8 mouse cellular contexts compared by ENCODE assay signal in the genomic region with DNA sequence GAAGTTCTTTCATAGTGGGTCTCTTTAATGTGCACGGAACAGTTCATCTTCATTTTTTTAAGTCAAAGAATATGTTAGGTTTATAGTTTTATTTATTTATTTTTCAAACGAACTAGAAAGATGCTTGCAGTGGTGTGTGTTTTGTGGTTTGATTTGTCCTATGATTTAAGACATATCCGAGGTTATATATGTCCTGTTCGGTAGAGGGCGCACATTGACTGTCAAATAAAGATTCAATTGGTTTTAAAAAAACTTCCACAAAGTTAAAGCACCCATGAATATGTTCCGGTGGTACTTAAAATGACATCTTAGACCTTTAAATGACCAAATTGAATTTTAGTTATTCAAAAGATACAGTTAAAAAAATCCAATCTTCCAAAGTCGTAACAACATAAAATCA. TPM values are rescaled to one million over a fixed set of nuclear protein-coding genes. Genes with fewer than 3 reads are reported as not detected.
A peak's percentile ranks its signal among the peaks of the same experiment; 100 is the strongest.
DNase-seq lines count a peak whose midpoint lies in the region; ATAC-seq lines count a peak whose summit lies in the region.

No protein-coding gene starts in this region.

- H3K9ac ChIP-seq in embryonic facial prominence, embryonic 14.5 days (ENCODE audit: low read depth, low read length): no peak overlapping the region
- H3K9ac ChIP-seq in liver, embryonic 11.5 days (ENCODE audit: low read depth, low read length): no peak overlapping the region

- no peak overlapping the region for H3K27ac ChIP-seq in embryonic facial prominence, embryonic 14.5 days (replicated peaks; ENCODE audit: low read depth, low read length)
- no peak overlapping the region for H3K27ac ChIP-seq in liver, embryonic 11.5 days (ENCODE audit: low read depth, low read length)

- H3K9me3 ChIP-seq in embryonic facial prominence, embryonic 14.5 days (ENCODE audit: control insufficient read depth, low read length): no peaks in the 10 kb centered on the region
- H3K9me3 ChIP-seq in liver, embryonic 11.5 days (ENCODE audit: control insufficient read depth, low read length): no peaks in the 10 kb centered on the region

- H3K4me1 ChIP-seq in embryonic facial prominence, embryonic 14.5 days (ENCODE audit: control insufficient read depth, insufficient read depth, low read length): no peaks in the 10 kb centered on the region
- H3K4me1 ChIP-seq in liver, embryonic 11.5 days (replicated peaks; ENCODE audit: control insufficient read depth, insufficient read depth, low read length): no peaks in the 10 kb centered on the region; the same call in 1 of the 2 replicates

- WGBS in embryonic facial prominence, embryonic 14.5 days: 9% methylated on average over 7 of the region's 7 CpGs
- 12% methylated on average over 7 of the region's 7 CpGs for WGBS in liver, embryonic 11.5 days

- no peaks in the 10 kb centered on the region for H3K36me3 ChIP-seq in embryonic facial prominence, embryonic 14.5 days (ENCODE audit: control insufficient read depth, insufficient read depth, low read length)
- no peaks in the 10 kb centered on the region for H3K36me3 ChIP-seq in liver, embryonic 11.5 days (ENCODE audit: control insufficient read depth, insufficient read depth, low read length)

- H3K27me3 ChIP-seq in embryonic facial prominence, embryonic 14.5 days (replicated peaks; ENCODE audit: control insufficient read depth, insufficient read depth, low read length): peaks cover 19% of the 10 kb centered on the region
- peaks cover 13% of the 10 kb centered on the region for H3K27me3 ChIP-seq in liver, embryonic 11.5 days (replicated peaks; ENCODE audit: control insufficient read depth, insufficient read depth, low read length)

- peak; percentile 19 for DNase-seq in left cerebral cortex, adult 11 months (ENCODE audit: low spot score)
- no peak for DNase-seq in left cerebral cortex, postnatal 36 days (ENCODE audit: low spot score in 2 of 2)
- peak; percentile 59 for DNase-seq in R1 (ENCODE audit: low read depth, low spot score)
- DNase-seq in embryonic facial prominence, embryonic 14.5 days (ENCODE audit: low spot score): peak; percentile 86
- peak; percentile 44 for DNase-seq in hindlimb bud, embryonic 11.5 days (ENCODE audit: extremely low spot score, low read depth, low spot score)
- DNase-seq in liver, embryonic 11.5 days (ENCODE audit: low spot score): no peak
- peak; percentile 49 for DNase-seq in right cerebral cortex, postnatal 4 days

- H3K4me3 ChIP-seq in embryonic facial prominence, embryonic 14.5 days (ENCODE audit: low read depth, low read length): peak overlapping the region; percentile 36
- H3K4me3 ChIP-seq in liver, embryonic 11.5 days (ENCODE audit: low read depth, low read length): no peak overlapping the region

- peak overlapping the region; percentile 75 for H3K4me2 ChIP-seq in embryonic facial prominence, embryonic 14.5 days (ENCODE audit: low read depth, low read length)
- peak overlapping the region; percentile 60; the same call in 1 of the 2 replicates for H3K4me2 ChIP-seq in liver, embryonic 11.5 days

- intact Hi-C loops in left cerebral cortex, postnatal 36 days (cut with DNase I): loop anchor here (2.0 to 10.0 kb wide), 2 partner anchors 333 to 787 kb away; no protein-coding TSS in a partner anchor

- ATAC-seq in embryonic facial prominence, embryonic 14.5 days (ENCODE audit: low read depth): no peak
- no peak for ATAC-seq in liver, embryonic 11.5 days (replicated peaks; ENCODE audit: low FRiP score)
- ATAC-seq in granulocyte monocyte progenitor cell, adult 5-6 weeks (replicated peaks; ENCODE audit: poor library complexity, severe bottlenecking): no peak

RNA-seq across cellular contexts. Expression of gene Pth2r, which starts 30.3 kb away (rescaled TPM):
- 1 to 10 TPM; 1.7 to 2.2 TPM for total RNA-seq in left cerebral cortex, postnatal 36 days (2021)
- polyA plus RNA-seq in embryonic facial prominence, embryonic 14.5 days (2014; fragmentation: Nextera tagmentation; extraction: Ambion mirVana): 0.10 and 0.18 TPM in 2 replicates
- polyA plus RNA-seq in liver, embryonic 11.5 days (2014; fragmentation: Nextera tagmentation; extraction: Ambion mirVana): not detected in 2 replicates
- not detected in 2 replicates for total RNA-seq in granulocyte monocyte progenitor cell, adult 5-6 weeks (2014; fragmentation: Nextera tagmentation)
- total RNA-seq in granulocyte monocyte progenitor cell, adult 5-6 weeks (2017): not detected in 2 replicates

Comparison
In these comparisons a context has a peak if more than half of its experiments do, and no peak if none do; other contexts are left out.
1. DNase-seq: peak in left cerebral cortex, adult 11 months (single experiment), R1 (single experiment), embryonic facial prominence, embryonic 14.5 days (single experiment), hindlimb bud, embryonic 11.5 days (single experiment) and right cerebral cortex, postnatal 4 days (single experiment); none in left cerebral cortex, postnatal 36 days (0 of 2) and liver, embryonic 11.5 days (single experiment).